Comparison of ENCODE assay signal across 8 mouse cellular contexts in the genomic region with DNA sequence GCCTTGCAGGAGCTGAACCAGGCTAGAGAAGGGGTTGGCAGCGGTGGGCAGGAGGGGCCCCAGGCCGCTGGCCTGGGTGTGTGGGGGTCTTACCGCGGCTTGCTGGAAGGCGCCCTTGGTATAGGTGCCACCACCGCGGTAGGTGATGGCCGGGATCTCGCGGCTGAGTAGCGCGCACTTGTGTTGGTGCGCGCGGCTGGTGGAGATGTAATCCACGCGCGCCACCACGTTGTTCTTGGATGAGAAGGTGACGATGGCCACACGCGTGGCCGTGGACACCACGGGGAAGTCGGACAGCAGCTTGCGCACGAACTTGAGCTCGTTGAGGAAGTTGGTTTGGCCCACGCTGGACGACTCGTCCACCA. TPM values are rescaled to one million over a fixed set of nuclear protein-coding genes. Genes with fewer than 3 reads are reported as not detected.
DNase-seq lines count a peak whose midpoint lies in the region; ATAC-seq and TF ChIP-seq lines count a peak whose summit lies in the region.

No protein-coding gene starts in this region.

- no peak overlapping the region; the same call in 1 of the 2 replicates for H3K27ac ChIP-seq in heart, adult 2 months
- H3K27ac ChIP-seq in forebrain, postnatal 0 days (ENCODE audit: low read depth, low read length), result no peak overlapping the region
- no peak overlapping the region for H3K27ac ChIP-seq in liver, postnatal 0 days (ENCODE audit: low read depth)

- no peaks in the 10 kb centered on the region for H3K9me3 ChIP-seq in forebrain, postnatal 0 days (ENCODE audit: low read length)
- no peaks in the 10 kb centered on the region for H3K9me3 ChIP-seq in liver, postnatal 0 days (ENCODE audit: low read length)

- no peak for TF ChIP-seq POLR2A in heart, adult 2 months (IDR thresholded peaks at IDR 0.05; ENCODE audit: insufficient read depth, low read depth, low read length)

- intact Hi-C loops in heart, adult 2 months (cut with DNase I), result no loop called here
- intact Hi-C loops in heart, postnatal 25 days (cut with DNase I), result no loop called here

- H3K27me3 ChIP-seq in heart, adult 2 months (ENCODE audit: control insufficient read depth, insufficient read depth, low read length), result no peaks in the 10 kb centered on the region
- H3K27me3 ChIP-seq in forebrain, postnatal 0 days (ENCODE audit: insufficient read depth, low read length), result peaks cover 13% of the 10 kb centered on the region
- peaks cover 20% of the 10 kb centered on the region for H3K27me3 ChIP-seq in liver, postnatal 0 days (ENCODE audit: insufficient read depth, low read length)

- no peak for DNase-seq in heart, adult 2 months
- no peak for DNase-seq in heart, postnatal 25 days (ENCODE audit: low spot score)
- peak; percentile 31 for DNase-seq in R1 (ENCODE audit: low read depth, low spot score)
- no peak for DNase-seq in forebrain, postnatal 0 days
- DNase-seq in liver, postnatal 0 days, result no peak
- DNase-seq in right cerebral cortex, postnatal 36 days (ENCODE audit: low spot score in 2 of 2), result no peak
- DNase-seq in right cerebral cortex, postnatal 14 days, result no peak
- no peak for DNase-seq in frontal cortex, adult 2 months (ENCODE audit: extremely low spot score in 1 of 2, low spot score in 1 of 2)

- peak overlapping the region; percentile 84 for H3K4me2 ChIP-seq in forebrain, postnatal 0 days (ENCODE audit: low read depth)
- H3K4me2 ChIP-seq in liver, postnatal 0 days (ENCODE audit: low read depth, low read length), result peak overlapping the region; percentile 61

- peak overlapping the region; percentile 43 for H3K4me3 ChIP-seq in heart, adult 2 months
- peak overlapping the region; percentile 42 for H3K4me3 ChIP-seq in forebrain, postnatal 0 days (ENCODE audit: low read depth, low read length)
- peak overlapping the region; percentile 31 for H3K4me3 ChIP-seq in liver, postnatal 0 days (ENCODE audit: low read depth, low read length)

- no peaks in the 10 kb centered on the region for H3K36me3 ChIP-seq in heart, adult 2 months (ENCODE audit: control insufficient read depth, insufficient read depth, low read length)
- no peaks in the 10 kb centered on the region for H3K36me3 ChIP-seq in forebrain, postnatal 0 days (ENCODE audit: insufficient read depth)
- no peaks in the 10 kb centered on the region for H3K36me3 ChIP-seq in liver, postnatal 0 days (replicated peaks; ENCODE audit: insufficient read depth, low read length)

- 1% methylated on average over 31 of the region's 31 CpGs for WGBS in heart, adult 2 months
- under 1% methylated on average over 31 of the region's 31 CpGs for WGBS in forebrain, postnatal 0 days
- 0% methylated on average over 31 of the region's 31 CpGs for whole genome bisulfite sequencing in liver, postnatal 0 days (ENCODE audit: insufficient replicate concordance)

- TF ChIP-seq EP300 in heart, adult 2 months (IDR thresholded peaks at IDR 0.05; ENCODE audit: insufficient read depth, low read depth, low read length), result no peak
- no peak for TF ChIP-seq EP300 in liver, postnatal 0 days (IDR thresholded peaks at IDR 0.05; ENCODE audit: low read depth)

- no peak for TF ChIP-seq CTCF in heart, adult 2 months (IDR thresholded peaks at IDR 0.05)
- no peak for TF ChIP-seq CTCF in forebrain, postnatal 0 days (IDR thresholded peaks at IDR 0.05; ENCODE audit: low read depth)
- no peak for TF ChIP-seq CTCF in liver, postnatal 0 days (IDR thresholded peaks at IDR 0.05; ENCODE audit: low read depth)

- ATAC-seq in forebrain, postnatal 0 days, result peak; percentile 66
- no peak for ATAC-seq in liver, postnatal 0 days

- H3K79me2 ChIP-seq in heart, adult 2 months (replicated peaks; ENCODE audit: control insufficient read depth, insufficient read depth, low read length), result no peaks in the 10 kb centered on the region

- H3K9ac ChIP-seq in heart, adult 2 months (ENCODE audit: low read depth, low read length), result peak overlapping the region; percentile 54
- H3K9ac ChIP-seq in forebrain, postnatal 0 days, result peak overlapping the region; percentile 18; the same call in 1 of the 2 replicates
- H3K9ac ChIP-seq in liver, postnatal 0 days (replicated peaks), result no peak overlapping the region

- H3K4me1 ChIP-seq in heart, adult 2 months (ENCODE audit: control insufficient read depth, insufficient read depth, low read length), result peaks cover 2% of the 10 kb centered on the region
- no peaks in the 10 kb centered on the region; the same call in 1 of the 2 replicates for H3K4me1 ChIP-seq in forebrain, postnatal 0 days (ENCODE audit: insufficient read depth)
- H3K4me1 ChIP-seq in liver, postnatal 0 days (ENCODE audit: insufficient read depth), result no peaks in the 10 kb centered on the region

RNA-seq across cellular contexts. Expression of gene Svep1, which starts 0.9 kb away (rescaled TPM):
- 1 to 10 TPM; 4.2 to 4.5 TPM for total RNA-seq in heart, adult 2 months (2021)
- 3.5 and 6.3 TPM in 2 replicates for polyA plus RNA-seq in heart, adult 2 months (2012; rRNA removed)
- total RNA-seq in heart, postnatal 25 days (2021), result 1 to 10 TPM; 5.6 to 6.3 TPM
- total RNA-seq in forebrain, postnatal 0 days (2014; rRNA removed), result 1.3 and 3.0 TPM in 2 replicates
- 0.21 and 0.47 TPM in 2 replicates for polyA plus RNA-seq in forebrain, postnatal 0 days (2015; fragmentation: Nextera tagmentation; extraction: Ambion mirVana)
- polyA plus RNA-seq in liver, postnatal 0 days (2015; fragmentation: Nextera tagmentation; extraction: Ambion mirVana), result 0.11 and 0.12 TPM in 2 replicates
- polyA plus RNA-seq in frontal cortex, adult 2 months (2012; rRNA removed), result 1.1 and 1.2 TPM in 2 replicates
